In the genomic region with DNA sequence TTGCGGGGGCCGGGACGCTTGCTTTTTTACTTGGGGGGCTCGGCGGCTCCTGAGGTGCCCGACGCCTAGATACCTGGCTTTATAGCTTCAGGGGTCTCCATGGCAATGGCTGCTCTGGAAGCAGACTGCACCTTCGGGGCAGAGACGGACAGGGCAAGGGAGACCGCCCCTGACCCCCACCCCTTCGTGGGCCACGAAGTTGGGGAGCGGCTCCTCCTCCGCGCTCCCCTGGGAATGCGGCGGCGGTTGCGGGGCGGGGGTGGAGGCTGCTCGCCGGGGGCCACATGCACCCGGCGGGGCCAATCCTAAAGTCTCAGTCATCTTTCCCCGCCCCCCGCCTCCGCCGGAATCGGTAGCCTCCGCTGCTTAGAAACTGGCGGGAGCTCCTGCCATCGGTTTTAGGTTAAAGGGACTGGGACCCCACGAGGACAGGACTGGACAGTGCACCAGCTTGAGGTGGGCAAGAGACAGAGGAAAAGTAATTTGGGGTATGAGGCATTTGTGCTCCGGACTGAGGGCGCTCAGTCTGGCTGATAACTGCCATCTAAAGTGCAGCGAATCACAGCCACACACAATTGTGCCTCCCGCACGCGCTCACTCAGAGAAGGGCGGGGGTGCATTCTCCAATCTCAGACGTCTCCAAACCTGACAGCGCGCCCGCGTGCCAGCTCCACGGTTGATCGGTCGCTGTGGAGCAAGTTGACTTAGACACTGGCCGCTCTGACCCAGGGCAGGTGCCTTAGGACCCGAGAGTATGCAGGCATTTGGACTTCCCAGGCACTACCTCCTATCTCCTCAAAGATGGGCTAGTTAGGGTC, we compare ENCODE assay signal across 8 mouse cellular contexts. TPM values are rescaled to one million over a fixed set of nuclear protein-coding genes. Genes with fewer than 3 reads are reported as not detected.
DNase-seq lines count a peak whose midpoint lies in the region; ATAC-seq and TF ChIP-seq lines count a peak whose summit lies in the region.

A gene (minus strand): TSS at position 51 of the 818 bp plus-strand sequence.

- no peak for DNase-seq in layer of hippocampus, adult 2 months (ENCODE audit: low spot score in 2 of 2)
- no peak for DNase-seq in layer of hippocampus, adult 9-11 months
- DNase-seq in midbrain, embryonic 14.5 days = peak; percentile 61
- DNase-seq in urinary bladder, adult 2 months (ENCODE audit: low spot score) = no peak
- no peak for DNase-seq in ovary, adult 18-20 months (ENCODE audit: low spot score)

- H3K4me3 ChIP-seq in layer of hippocampus, adult 2 months = peak within 1 kb of the TSS; percentile 58
- H3K4me3 ChIP-seq in ES-Bruce4 (ENCODE audit: low read depth, low read length) = peak within 1 kb of the TSS; percentile 51
- H3K4me3 ChIP-seq in embryonic facial prominence, embryonic 13.5 days = peak within 1 kb of the TSS; percentile 43
- peak within 1 kb of the TSS; percentile 48 for H3K4me3 ChIP-seq in intestine, embryonic 15.5 days (replicated peaks)
- H3K4me3 ChIP-seq in midbrain, embryonic 14.5 days (replicated peaks; ENCODE audit: low read depth, low read length) = peak within 1 kb of the TSS; percentile 36

- H3K9ac ChIP-seq in ES-Bruce4 (ENCODE audit: low read depth, poor library complexity, severe bottlenecking) = peak within 1 kb of the TSS; percentile 16
- H3K9ac ChIP-seq in embryonic facial prominence, embryonic 13.5 days = peak within 1 kb of the TSS; percentile 44
- H3K9ac ChIP-seq in intestine, embryonic 15.5 days = peak within 1 kb of the TSS; percentile 40
- H3K9ac ChIP-seq in midbrain, embryonic 14.5 days (replicated peaks; ENCODE audit: low read length) = peak within 1 kb of the TSS; percentile 36; the same call in 1 of the 2 replicates

- peak within 1 kb of the TSS; percentile 80 for H3K27ac ChIP-seq in layer of hippocampus, adult 2 months
- no peak within 1 kb of the TSS for H3K27ac ChIP-seq in ES-Bruce4 (ENCODE audit: insufficient read depth, low read length)
- H3K27ac ChIP-seq in embryonic facial prominence, embryonic 13.5 days = no peak within 1 kb of the TSS
- no peak within 1 kb of the TSS for H3K27ac ChIP-seq in intestine, embryonic 15.5 days
- H3K27ac ChIP-seq in midbrain, embryonic 14.5 days (replicated peaks; ENCODE audit: low read depth, low read length) = no peak within 1 kb of the TSS

- peak within 1 kb of the TSS; percentile 77 for H3K4me2 ChIP-seq in embryonic facial prominence, embryonic 13.5 days
- peak within 1 kb of the TSS; percentile 92 for H3K4me2 ChIP-seq in intestine, embryonic 15.5 days (replicated peaks)
- H3K4me2 ChIP-seq in midbrain, embryonic 14.5 days (ENCODE audit: low read length) = peak within 1 kb of the TSS; percentile 67

- no peaks in the 10 kb centered on the region for H3K9me3 ChIP-seq in ES-Bruce4 (replicated peaks; ENCODE audit: control insufficient read depth, insufficient read depth, low read length, poor library complexity, severe bottlenecking)
- no peaks in the 10 kb centered on the region for H3K9me3 ChIP-seq in embryonic facial prominence, embryonic 13.5 days
- H3K9me3 ChIP-seq in intestine, embryonic 15.5 days = no peaks in the 10 kb centered on the region
- H3K9me3 ChIP-seq in midbrain, embryonic 14.5 days (ENCODE audit: control insufficient read depth, low read length) = no peaks in the 10 kb centered on the region

- peaks cover 37% of the 10 kb centered on the region for H3K27me3 ChIP-seq in ES-Bruce4 (ENCODE audit: control insufficient read depth, insufficient read depth, low read length, poor library complexity, severe bottlenecking)
- peaks cover 100% of the 10 kb centered on the region for H3K27me3 ChIP-seq in embryonic facial prominence, embryonic 13.5 days
- peaks cover 86% of the 10 kb centered on the region for H3K27me3 ChIP-seq in intestine, embryonic 15.5 days (replicated peaks)
- H3K27me3 ChIP-seq in midbrain, embryonic 14.5 days (ENCODE audit: control insufficient read depth, insufficient read depth, low read length) = peaks cover 94% of the 10 kb centered on the region

- no peak for ATAC-seq in embryonic facial prominence, embryonic 13.5 days (ENCODE audit: insufficient number of reproducible peaks, insufficient read depth, low FRiP score, low TSS enrichment, low read depth)
- 0 out of 2 replicates have a peak, but pooled peaks have one; percentile 12 for ATAC-seq in intestine, embryonic 15.5 days
- ATAC-seq in midbrain, embryonic 14.5 days (ENCODE audit: low FRiP score, low TSS enrichment) = no peak

- no peaks in the 10 kb centered on the region for H3K36me3 ChIP-seq in ES-Bruce4 (ENCODE audit: control insufficient read depth, insufficient read depth, low read length, poor library complexity, severe bottlenecking)
- H3K36me3 ChIP-seq in embryonic facial prominence, embryonic 13.5 days = no peaks in the 10 kb centered on the region
- H3K36me3 ChIP-seq in intestine, embryonic 15.5 days = no peaks in the 10 kb centered on the region
- H3K36me3 ChIP-seq in midbrain, embryonic 14.5 days (ENCODE audit: control insufficient read depth, insufficient read depth, low read length) = no peaks in the 10 kb centered on the region

- no peak for TF ChIP-seq CTCF in layer of hippocampus, adult 2 months (conservative IDR thresholded peaks at IDR 0.05)
- no peak for TF ChIP-seq CTCF in ES-Bruce4 (IDR thresholded peaks at IDR 0.05; ENCODE audit: low read depth, low read length)

- TF ChIP-seq EP300 in ES-Bruce4 (IDR thresholded peaks at IDR 0.05; ENCODE audit: insufficient read depth, low read depth, low read length) = no peak

- no peaks in the 10 kb centered on the region for H3K4me1 ChIP-seq in ES-Bruce4 (ENCODE audit: control insufficient read depth, insufficient read depth, low read length)
- H3K4me1 ChIP-seq in embryonic facial prominence, embryonic 13.5 days = peaks cover 37% of the 10 kb centered on the region
- H3K4me1 ChIP-seq in intestine, embryonic 15.5 days (replicated peaks) = peaks cover 33% of the 10 kb centered on the region
- H3K4me1 ChIP-seq in midbrain, embryonic 14.5 days (ENCODE audit: control insufficient read depth, insufficient read depth, low read length) = peaks cover 30% of the 10 kb centered on the region

- 1% methylated on average over 50 of the region's 50 CpGs for WGBS in embryonic facial prominence, embryonic 13.5 days
- 3% methylated on average over 50 of the region's 50 CpGs for WGBS in intestine, embryonic 15.5 days
- under 1% methylated on average over 50 of the region's 50 CpGs for WGBS in midbrain, embryonic 14.5 days

- TF ChIP-seq POLR2A in ES-Bruce4 (IDR thresholded peaks at IDR 0.05; ENCODE audit: insufficient read depth, low read length) = no peak

RNA-seq across cellular contexts. Expression of the gene that starts here (rescaled TPM):
- total RNA-seq in layer of hippocampus, adult 2 months (2021) = 10 to 100 TPM; 14.8 to 15.5 TPM
- polyA plus RNA-seq in ES-Bruce4 (2011; ENCODE audit: insufficient read depth, insufficient read length, low read depth, missing spikeins) = not detected in 2 replicates
- polyA plus RNA-seq in embryonic facial prominence, embryonic 13.5 days (2015; fragmentation: Nextera tagmentation; extraction: Ambion mirVana) = 0.07 TPM in 1 of 2 replicates, not detected in the other
- polyA plus RNA-seq in intestine, embryonic 15.5 days (2015; fragmentation: Nextera tagmentation; extraction: Ambion mirVana) = 0.30 TPM in 2 replicates
- not detected in 2 replicates for polyA plus RNA-seq in midbrain, embryonic 14.5 days (2014; fragmentation: Nextera tagmentation; extraction: Ambion mirVana)
- polyA plus RNA-seq in urinary bladder, adult 2 months (2012; rRNA removed) = 0.69 and 0.93 TPM in 2 replicates

Comparison
In these comparisons a context has a peak if more than half of its experiments do, and no peak if none do; other contexts are left out.
1. Peak in ATAC-seq, H3K4me3 ChIP-seq, H3K9ac ChIP-seq and H3K4me2 ChIP-seq in intestine, embryonic 15.5 days; RNA of the gene not detected or under 1 TPM.
2. Peak in DNase-seq, H3K4me3 ChIP-seq, H3K9ac ChIP-seq and H3K4me2 ChIP-seq in midbrain, embryonic 14.5 days; RNA of the gene not detected or under 1 TPM.